Mouse (Mus musculus): ENCODE measurements around the gene Vrk3.

Gene Vrk3

DNA sequence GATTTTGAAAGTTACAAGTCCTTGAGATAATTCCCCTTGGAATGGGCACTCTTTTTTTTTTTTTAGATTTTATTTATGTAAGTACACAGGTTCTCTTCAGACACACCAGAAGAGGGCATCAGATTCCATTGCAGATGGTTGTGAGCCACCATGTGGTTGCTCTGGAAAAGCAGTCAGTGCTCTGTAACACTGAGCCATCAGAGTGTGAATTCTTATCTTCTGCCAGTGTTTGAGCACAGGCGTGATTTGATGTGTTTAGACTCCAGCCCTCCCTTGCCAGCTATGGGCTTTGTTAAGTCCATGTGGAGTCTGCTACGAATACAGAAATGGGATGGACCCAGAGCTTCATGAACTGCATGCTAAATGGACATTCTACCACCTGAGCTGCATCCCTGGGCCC lies 70.0 kb downstream of the Vrk3 start:
- in situ Hi-C loops (cut with MboI, MseI) = no loop called here

DNA sequence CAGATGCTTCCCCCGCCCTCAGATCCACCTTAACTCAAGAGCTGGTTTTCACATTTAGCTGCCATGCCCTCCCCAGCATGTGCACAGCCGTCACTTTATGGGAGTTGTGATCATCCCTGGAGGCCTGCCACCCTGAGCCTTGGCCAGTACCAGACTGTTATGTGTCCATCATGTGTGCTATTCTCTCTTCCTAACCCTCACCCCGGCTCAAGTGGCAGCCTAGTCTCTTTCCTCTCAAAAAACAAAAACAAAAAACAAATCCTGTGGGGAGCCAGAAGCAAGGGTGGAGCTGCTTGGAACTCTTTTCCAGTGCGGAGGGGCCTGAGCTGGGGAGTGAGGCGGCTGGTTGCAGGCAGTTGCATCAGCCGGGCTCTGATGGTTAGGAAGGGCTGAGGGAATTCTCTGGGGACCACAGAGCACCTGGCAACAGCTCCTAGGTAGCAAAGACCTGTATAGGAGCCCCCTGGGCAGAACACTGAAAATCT lies 70.6 kb downstream of the Vrk3 start:
- in situ Hi-C loops (cut with MboI, MseI) = no loop called here

DNA sequence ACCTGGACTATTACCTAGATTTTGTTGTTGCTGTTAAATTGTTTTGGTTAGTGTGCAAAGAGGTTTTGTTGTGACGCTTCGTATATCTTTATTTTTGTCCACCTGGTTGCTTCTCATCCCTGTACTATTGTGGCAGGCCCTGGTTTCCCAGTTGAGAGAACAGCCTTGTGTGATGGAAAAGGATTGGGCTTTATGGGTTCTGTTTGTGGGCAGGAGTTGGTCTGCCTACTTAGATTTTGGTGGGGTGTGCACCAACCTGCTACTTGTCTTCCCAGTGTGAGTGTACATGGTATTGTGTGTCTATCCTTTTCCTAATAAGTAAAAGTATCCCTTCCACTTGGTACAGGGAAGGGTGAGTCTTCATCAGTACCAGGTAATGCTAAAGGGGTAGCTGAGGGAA lies 71.2 kb downstream of the Vrk3 start:
- in situ Hi-C loops (cut with MboI, MseI) = no loop called here

DNA sequence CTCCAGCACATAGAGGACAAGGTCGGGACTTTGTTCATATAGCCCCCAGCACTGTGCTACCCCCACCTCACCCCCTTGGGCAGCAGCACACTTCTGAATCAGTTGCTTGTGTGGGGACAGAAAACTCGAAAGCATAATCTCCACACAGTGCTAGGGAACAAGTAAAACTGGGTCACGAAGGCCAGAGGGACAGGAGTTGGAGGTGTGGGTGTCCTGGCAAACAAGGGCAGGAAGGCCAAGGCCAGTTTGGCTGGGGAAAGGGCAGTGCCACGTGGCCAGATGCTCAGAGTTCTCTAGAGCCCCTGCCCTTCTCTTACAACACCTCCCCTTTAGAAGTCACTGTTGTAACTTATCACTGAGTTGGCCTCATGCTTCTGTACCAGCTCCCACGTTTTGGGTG lies 71.7 kb downstream of the Vrk3 start:
- in situ Hi-C loops (cut with MboI, MseI) = no loop called here

DNA sequence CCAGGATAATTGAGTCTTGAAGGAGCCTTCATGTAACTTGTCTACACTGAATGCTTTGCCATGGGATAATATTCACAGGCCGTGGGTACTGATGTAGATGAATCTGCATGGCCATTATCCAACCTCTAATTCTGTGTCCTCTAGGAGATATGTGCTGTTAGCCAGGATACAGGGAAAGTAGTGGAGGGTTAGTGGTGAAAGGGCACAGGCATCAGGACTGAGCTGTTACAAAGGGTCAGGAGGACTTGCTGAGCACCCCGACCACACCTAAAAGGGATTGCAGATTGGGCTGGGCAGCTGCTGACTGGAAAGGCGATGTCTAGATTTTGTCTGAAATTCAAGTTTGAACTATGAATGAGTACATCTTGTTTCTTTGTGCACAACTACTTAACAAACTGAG lies 72.3 kb downstream of the Vrk3 start:
- in situ Hi-C loops (cut with MboI, MseI) = no loop called here

DNA sequence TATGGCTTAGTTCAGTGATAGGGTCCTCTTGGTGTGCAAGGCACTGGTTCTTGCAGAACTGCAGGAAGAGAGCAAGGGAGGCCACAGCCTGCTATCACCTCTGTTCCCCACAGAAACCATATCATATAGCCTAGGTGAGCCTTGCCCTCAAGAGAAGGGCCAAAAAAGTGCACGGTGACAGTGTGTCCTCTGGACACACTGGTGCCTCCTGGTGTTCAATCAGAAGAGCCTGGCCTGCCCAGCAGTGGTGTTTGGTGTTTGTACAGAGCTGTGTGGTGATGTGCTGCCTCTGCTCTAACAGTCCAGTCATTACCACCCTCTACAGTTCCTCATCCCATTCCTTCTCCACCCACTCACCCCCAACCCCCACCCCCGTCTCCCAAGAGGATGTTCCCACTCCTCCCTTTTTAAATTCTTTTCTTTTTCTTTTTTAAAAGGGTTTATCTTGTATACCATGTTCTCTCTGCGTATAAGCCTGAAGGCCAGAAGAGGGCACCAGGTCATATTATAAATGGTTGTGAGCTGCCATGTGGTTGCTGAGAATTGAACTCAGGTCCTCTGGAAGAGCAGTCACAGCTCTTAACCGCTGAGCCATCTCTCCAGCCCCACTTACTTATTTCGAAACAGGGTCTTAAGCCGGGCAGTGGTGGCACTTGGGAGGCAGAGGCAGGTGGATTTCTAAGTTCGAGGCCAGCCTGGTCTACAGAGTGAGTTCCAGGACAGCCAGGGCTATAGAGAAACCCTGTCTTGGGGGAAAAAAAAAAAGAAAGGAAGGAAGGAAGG lies 73.6 kb downstream of the Vrk3 start:
- in situ Hi-C loops (cut with MboI, MseI) = no loop called here

DNA sequence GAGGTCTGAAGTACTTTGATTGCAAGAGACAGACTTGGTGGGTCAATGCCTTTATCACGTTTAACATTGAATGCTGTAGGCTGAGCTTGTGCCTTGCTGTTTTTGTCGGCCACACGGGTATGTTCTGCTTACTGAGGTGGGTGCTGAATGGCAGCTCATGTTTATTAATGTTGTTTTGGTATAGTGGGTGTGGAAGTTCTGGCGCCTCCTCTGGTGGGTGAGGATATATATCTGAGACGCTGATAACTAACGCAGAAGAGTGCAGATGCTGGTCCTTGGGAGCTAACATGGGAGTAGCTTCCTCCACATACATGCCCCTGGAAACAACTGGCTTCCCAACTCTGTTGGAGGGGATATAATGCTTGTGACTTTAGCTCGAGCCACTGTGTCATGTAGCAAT lies 75.2 kb downstream of the Vrk3 start:
- in situ Hi-C loops (cut with MboI, MseI) = no loop called here

DNA sequence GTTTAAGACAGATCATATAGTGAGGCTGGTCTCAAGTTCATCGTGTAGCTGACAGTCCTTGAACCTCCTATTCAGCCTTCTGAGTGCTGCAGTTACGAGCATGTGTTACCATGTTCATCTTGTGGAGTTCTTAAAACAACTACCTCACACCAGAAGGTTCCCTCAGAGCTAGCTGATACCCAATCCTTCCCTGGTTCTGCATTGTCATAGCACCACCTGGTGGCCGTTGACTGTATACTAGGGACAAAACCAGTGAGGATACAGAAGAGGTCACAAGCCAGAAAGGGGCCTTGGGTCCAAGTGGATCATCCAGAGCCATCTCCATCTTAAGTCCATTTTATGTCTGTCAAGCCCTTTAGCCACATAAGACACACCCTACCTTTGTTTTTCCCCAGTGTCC lies 76.7 kb downstream of the Vrk3 start:
- in situ Hi-C loops (cut with MboI, MseI) = no loop called here

DNA sequence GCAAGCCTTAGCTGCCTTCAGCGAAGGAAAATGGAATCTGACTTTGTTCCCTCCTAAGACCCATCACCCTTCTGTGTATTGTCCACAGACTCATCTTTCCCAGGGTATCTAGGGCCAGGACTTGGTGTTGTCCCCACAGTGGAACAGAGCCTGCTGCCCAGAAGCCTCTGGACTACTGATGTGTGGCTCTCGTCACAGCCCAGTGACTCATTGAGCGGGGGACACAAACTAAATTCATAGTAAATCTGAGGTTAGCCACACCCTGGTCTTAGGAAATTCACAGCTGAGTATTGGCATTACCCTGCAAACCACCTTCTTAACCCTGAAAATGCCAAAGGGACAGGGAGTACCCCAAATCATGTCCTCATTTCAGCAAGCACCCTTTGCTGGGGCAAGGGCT lies 78.6 kb downstream of the Vrk3 start:
- in situ Hi-C loops (cut with MboI, MseI) = no loop called here

All from T-helper 1 cell (primary cell).